Mouse (Mus musculus): Measurements from ENCODE around the gene Otos. TPM values are rescaled to one million over a fixed set of nuclear protein-coding genes. Genes with fewer than 3 reads are reported as not detected.

The Otos gene
- polyA plus RNA-seq, 1 experiment from 2014 or later: 0.08 TPM

DNA sequence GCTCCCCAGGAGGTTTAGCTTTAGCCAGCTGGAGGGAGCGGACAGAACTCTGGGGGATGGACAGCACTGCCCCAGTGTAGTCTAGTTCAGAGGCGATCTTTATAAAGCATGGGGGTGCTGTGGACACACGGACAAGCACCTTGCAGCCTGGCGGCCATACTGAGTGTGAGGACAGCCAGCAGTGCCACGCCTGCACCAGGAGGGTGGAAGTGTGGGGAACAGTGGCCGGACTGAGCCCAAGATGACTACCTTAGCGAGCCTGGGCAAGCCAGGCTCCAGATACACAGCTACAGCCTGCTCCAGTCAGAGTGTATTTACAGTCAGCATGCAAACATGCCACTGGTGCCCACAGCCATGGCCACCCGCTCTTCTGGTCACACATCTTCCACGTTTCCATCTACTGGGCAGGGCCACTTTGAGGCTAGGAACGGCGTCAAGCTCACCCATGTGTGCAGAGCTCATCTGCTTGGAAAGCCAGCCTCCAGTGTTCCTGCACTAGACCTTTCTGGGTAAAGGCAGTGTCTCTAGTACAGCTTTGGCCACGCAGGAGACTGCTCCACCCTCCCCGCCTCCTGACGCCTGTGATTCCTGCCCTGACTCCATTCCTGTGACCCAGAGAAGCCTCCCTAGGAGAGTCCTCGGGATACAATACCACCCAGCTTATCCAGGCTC is 11.0 kb downstream of the Otos start:
- no peaks in the 10 kb centered on the region for H3K27me3 ChIP-seq
- no peak for DNase-seq (ENCODE audit: low read depth, low spot score)
- ATAC-seq: no peak
- POLR2A ChIA-PET: no interaction called here
- in situ Hi-C loops (cut with MboI; ENCODE audit: low pct_unique_long_range_greater_than_20kb): no loop called here
- CTCF ChIA-PET: interaction anchor here (1.3 kb wide), 1 partner anchor 10 kb away, joined by 3 read pairs; no protein-coding TSS in a partner anchor
- TF ChIP-seq CTCF (IDR thresholded peaks at IDR 0.05): no peak

DNA sequence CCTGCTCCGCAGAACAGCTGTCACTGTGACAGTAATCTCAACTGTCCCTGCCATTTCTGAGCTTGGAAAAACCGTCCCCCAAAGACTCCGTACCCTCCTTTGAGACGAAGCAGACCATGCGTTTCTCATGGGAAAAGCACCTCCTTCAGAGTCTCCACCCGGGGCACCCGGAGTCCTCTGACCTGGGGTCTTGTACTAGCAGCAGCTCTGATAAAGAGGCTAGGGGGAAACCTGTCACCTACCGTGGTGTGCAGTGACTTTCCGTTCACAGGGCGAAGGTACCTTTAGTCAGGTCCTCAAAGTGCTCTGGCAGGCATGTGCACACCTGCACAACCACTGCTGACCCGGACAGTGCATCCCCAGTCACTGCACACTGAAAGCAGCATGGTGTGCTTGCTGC is 12.0 kb downstream of the Otos start:
- H3K27me3 ChIP-seq: no peaks in the 10 kb centered on the region
- no peak for TF ChIP-seq CTCF (IDR thresholded peaks at IDR 0.05)
- DNase-seq (ENCODE audit: low read depth, low spot score) (no peak), ATAC-seq (no peak)
- in situ Hi-C loops (cut with MboI; ENCODE audit: low pct_unique_long_range_greater_than_20kb): no loop called here
- CTCF ChIA-PET: interaction anchor here (1.3 kb wide), 1 partner anchor 11 kb away, joined by 3 read pairs; no protein-coding TSS in a partner anchor
- POLR2A ChIA-PET: no interaction called here

DNA sequence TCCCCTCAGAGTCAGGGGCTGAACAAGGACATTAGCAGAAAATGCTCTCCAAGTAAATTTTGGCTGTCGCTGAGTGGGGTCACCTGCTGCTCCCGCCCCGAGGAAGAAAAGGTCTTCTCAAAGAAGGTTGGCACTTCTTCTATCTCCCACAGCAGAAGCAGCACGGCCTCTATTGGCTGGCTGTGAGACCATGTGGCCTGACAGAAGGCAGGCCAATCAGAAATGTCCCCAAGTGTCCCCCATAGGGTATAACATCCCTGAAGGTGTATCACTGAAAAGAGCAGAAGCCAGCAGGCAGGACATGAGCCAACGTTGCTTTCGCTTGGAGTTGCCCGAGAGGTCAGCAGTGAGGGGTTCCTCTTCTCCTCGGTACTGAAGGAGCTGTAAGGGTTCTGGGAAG is 12.6 kb downstream of the Otos start:
- ChIA-PET CTCF (no interaction called here), POLR2A (no interaction called here)
- no peaks in the 10 kb centered on the region for H3K27me3 ChIP-seq
- DNase-seq (ENCODE audit: low read depth, low spot score) (no peak), ATAC-seq (no peak)
- no peak for TF ChIP-seq CTCF (IDR thresholded peaks at IDR 0.05)
- in situ Hi-C loops (cut with MboI; ENCODE audit: low pct_unique_long_range_greater_than_20kb): no loop called here

DNA sequence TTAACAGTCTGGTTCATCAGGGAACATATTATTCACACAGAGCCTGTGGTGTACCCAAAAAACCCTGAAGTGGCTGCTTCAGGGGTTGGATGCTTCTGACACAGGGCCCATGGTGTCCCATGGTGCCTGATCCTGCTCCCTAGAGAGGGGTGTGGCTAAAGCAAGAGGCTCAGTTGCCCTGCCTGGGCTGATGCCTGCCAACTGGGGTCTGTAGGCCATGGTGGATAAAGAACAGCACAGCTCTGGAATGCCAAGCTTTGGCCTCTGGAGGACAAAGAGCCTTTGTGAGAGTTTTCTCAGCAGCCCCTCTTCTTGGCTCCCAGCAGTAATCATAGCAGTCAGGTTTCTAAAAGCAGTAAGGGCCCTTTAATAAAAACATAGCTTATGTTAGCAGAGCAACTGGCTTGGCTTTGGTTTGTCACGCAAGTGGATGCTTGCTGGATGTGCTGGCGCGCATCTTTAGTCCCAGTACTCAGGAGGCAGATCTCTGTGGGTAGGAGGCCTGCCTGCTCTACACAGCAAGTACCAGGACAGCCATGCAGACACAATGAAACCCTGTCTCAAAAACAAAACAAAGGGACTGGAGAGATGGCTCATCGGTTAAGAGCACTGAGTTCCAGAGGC is 13.6 kb downstream of the Otos start:
- ChIA-PET CTCF (interaction anchor here (0.9 kb wide), 1 partner anchor 20 kb away, joined by 3 read pairs; no protein-coding TSS in a partner anchor), POLR2A (no interaction called here)
- DNase-seq (ENCODE audit: low read depth, low spot score): no peak
- H3K27me3 ChIP-seq: peaks cover 9% of the 10 kb centered on the region
- in situ Hi-C loops (cut with MboI; ENCODE audit: low pct_unique_long_range_greater_than_20kb): no loop called here
- ATAC-seq: no peak
- no peak for TF ChIP-seq CTCF (IDR thresholded peaks at IDR 0.05)

DNA sequence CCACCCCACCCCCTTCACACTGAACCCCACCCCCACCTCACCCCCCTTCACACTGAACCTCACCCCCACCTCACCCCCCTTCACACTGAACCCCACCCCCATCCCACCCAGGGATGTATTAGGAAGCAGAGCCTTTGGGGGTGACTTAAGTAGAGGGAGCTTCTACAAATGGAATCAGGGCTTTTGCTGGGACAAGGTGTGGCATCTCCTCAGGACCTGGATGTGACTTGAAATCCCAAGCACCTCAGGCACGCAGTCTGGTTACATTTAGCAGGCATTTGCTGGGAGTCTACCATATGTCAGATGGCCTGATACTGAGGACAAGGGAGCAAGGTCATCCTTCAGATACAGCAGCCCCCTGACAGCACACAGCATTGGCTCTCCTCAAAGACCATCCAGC is 14.1 kb downstream of the Otos start:
- ChIA-PET CTCF (interaction anchor here (0.9 to 1.1 kb wide), 2 partner anchors 18 to 19 kb away, joined by 3 read pairs; no protein-coding TSS in a partner anchor), POLR2A (no interaction called here)
- in situ Hi-C loops (cut with MboI; ENCODE audit: low pct_unique_long_range_greater_than_20kb): no loop called here
- ATAC-seq: no peak
- H3K27me3 ChIP-seq: peaks cover 13% of the 10 kb centered on the region
- TF ChIP-seq CTCF (IDR thresholded peaks at IDR 0.05): no peak
- no peak for DNase-seq (ENCODE audit: low read depth, low spot score)

DNA sequence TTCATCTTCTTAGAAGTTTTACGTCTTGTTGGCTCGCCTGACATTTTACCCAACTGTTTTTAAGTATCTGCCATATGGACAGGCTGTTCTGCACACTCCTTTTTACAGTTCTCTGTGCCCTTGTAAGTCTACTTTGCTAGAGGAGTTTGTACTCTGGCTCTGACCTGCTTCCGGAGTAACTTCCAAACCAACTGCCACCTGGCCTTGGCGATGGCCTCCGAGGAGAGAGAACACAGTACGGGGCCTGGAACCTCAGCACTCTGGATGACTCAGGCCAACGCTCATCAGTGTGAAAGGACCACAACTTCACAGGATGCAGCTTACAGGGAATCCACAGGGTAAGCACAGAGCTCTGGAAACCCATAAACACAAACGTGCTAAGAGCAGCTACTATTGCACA is 14.9 kb downstream of the Otos start:
- ATAC-seq (no peak), DNase-seq (ENCODE audit: low read depth, low spot score) (no peak)
- ChIA-PET CTCF (interaction anchor here (1.0 to 1.1 kb wide), 2 partner anchors 15 to 17 kb away, joined by 3 read pairs; partner anchors contain the start of gene Otos), POLR2A (no interaction called here)
- in situ Hi-C loops (cut with MboI; ENCODE audit: low pct_unique_long_range_greater_than_20kb): no loop called here
- no peak for TF ChIP-seq CTCF (IDR thresholded peaks at IDR 0.05)
- H3K27me3 ChIP-seq: peaks cover 21% of the 10 kb centered on the region

DNA sequence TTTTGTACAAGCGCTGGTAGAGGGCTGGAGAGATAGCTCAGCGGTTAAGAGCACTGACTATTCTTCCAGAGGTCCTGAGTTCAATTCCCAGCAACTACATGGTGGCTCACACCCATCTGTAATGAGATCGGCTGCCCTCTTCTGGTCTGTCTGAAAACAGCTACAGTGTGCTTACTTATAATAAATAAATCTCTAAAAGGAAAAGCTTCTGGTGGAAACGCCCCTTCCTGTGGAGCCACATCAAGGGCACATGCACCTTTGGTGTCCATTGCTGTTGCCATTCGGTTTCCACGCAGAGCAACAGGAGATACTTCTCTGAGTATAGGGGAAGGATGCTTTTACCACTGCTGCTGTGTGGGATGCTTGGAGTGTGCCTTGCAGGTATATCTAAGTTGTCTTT is 15.7 kb downstream of the Otos start:
- no peak for ATAC-seq
- POLR2A ChIA-PET: no interaction called here

DNA sequence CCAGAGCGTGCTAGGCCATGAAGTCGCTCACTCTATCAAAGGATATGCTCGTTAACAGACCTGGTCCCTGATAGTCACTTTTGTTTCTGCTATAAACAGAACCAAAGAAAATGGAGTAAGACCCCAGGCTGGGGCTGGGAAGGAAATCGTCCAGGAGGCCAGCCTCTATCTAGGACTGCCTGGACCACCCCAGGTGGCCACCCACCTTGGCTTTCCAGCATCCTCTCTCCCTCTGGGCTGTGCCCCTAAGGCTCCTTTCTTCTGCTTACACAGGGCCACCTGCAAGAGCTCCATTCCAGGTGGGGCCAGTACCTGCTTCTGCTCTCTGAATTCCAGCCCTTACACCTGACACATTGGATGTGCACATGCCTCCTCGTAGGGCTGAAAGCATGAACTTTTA is 16.4 kb downstream of the Otos start:
- CTCF ChIA-PET: no interaction called here
- in situ Hi-C loops (cut with MboI; ENCODE audit: low pct_unique_long_range_greater_than_20kb): no loop called here

More for the DNA sequence above, 15.7 kb downstream of the Otos start:
- no peak for TF ChIP-seq CTCF (IDR thresholded peaks at IDR 0.05)
- DNase-seq (ENCODE audit: low read depth, low spot score): no peak
- CTCF ChIA-PET: no interaction called here
- H3K27me3 ChIP-seq: peaks cover 28% of the 10 kb centered on the region
- in situ Hi-C loops (cut with MboI; ENCODE audit: low pct_unique_long_range_greater_than_20kb): no loop called here

DNA sequence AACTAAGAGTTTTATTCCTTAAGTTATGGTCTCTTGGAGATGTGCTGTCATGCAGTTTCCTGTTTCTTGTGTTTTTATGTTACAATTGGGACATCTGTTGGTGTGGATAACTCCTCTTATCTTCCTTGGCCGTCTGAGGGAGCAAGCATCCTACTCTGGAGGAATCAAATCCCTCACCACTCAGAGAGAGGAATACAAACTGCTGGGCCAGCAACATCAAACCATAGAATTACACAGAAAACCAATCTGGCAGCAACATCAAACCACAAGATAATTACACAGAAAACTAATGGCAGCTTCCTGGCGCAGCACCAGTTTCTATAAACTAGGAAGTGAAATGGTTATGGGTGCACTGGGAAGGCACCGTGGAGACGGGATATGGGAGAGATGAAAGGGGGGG is 20.4 kb downstream of the Otos start:
- no peak for TF ChIP-seq CTCF (IDR thresholded peaks at IDR 0.05)
- in situ Hi-C loops (cut with MboI; ENCODE audit: low pct_unique_long_range_greater_than_20kb): no loop called here
- ATAC-seq (no peak), DNase-seq (ENCODE audit: low read depth, low spot score) (no peak)
- ChIA-PET POLR2A (no interaction called here), CTCF (no interaction called here)
- H3K27me3 ChIP-seq: peaks cover 61% of the 10 kb centered on the region

More for the DNA sequence above, 16.4 kb downstream of the Otos start:
- DNase-seq (ENCODE audit: low read depth, low spot score) (no peak), ATAC-seq (no peak)
- TF ChIP-seq CTCF (IDR thresholded peaks at IDR 0.05): no peak
- peaks cover 36% of the 10 kb centered on the region for H3K27me3 ChIP-seq
- POLR2A ChIA-PET: no interaction called here

DNA sequence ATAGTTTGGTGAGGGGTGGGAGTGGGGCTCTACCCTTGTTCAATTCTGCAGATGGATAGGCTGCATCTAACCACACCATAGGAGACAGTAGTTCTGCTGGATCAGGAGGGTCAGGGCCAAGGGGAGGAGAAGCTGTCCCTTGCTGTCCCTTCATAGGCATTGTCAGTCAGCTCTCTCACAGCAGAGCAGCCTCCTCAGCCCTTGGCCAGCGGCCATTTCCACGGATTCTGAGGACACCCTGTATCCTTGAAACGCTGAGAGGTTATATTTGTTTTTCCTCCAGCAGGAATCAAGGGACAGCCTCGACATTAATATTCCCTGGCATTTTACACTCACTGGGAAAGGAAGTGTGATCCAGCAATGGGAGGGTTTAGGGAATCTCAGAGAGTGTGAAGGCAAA is 30.3 kb downstream of the Otos start:
- ChIA-PET POLR2A (no interaction called here), CTCF (no interaction called here)
- DNase-seq (ENCODE audit: low read depth, low spot score): no peak
- in situ Hi-C loops (cut with MboI; ENCODE audit: low pct_unique_long_range_greater_than_20kb): loop anchor here (25.0 kb wide), 1 partner anchor 656 kb away; no protein-coding TSS in a partner anchor
- no peak for ATAC-seq
- no peak for TF ChIP-seq CTCF (IDR thresholded peaks at IDR 0.05)
- H3K27me3 ChIP-seq: peaks cover 2% of the 10 kb centered on the region

DNA sequence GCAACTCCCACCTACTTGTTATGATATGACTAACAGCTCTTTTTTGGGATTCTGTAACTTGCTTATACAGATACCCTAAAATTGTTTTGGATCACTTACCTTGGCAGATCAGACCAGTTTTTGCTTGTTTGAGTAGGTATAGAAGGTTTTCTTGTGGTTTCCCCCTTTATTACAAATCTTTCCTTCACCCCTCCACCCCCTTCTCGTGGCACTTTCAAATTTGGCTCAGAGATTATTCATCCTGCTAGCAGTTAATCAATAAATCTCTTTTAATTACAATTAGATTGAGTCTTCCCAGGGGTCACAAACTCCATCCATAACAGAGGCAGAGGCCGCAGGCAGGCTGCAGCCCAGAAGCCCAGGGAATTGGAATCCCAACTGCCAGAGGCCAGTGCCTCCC is 31.2 kb downstream of the Otos start, which contains the start of gene Olfr12:
TSS of gene Olfr12 (plus strand) at position 301 of the 400 bp plus-strand sequence.
- TF ChIP-seq CTCF (IDR thresholded peaks at IDR 0.05): no peak
- in situ Hi-C loops (cut with MboI; ENCODE audit: low pct_unique_long_range_greater_than_20kb): loop anchor here (25.0 kb wide), 1 partner anchor 655 kb away; no protein-coding TSS in a partner anchor
- POLR2A ChIA-PET: no interaction called here
- CTCF ChIA-PET: interaction anchor here (1.6 kb wide), 1 partner anchor 31 kb away, joined by 9 read pairs; the partner anchor contains the start of gene Otos
- ATAC-seq (no peak), DNase-seq (ENCODE audit: low read depth, low spot score) (no peak)
- no peaks in the 10 kb centered on the region for H3K27me3 ChIP-seq

Data from Patski (cell line).